Mouse (Mus musculus) ES-Bruce4 (cell line): Measurements from ENCODE around the gene Sh3tc1.

Source experiments
- CTCF ChIP-seq: IDR thresholded peaks from one replicate; pipeline ENCODE4 v1.8.1; 2011; ENCODE audit warnings: low read depth, low read length
- EP300 ChIP-seq: IDR thresholded peaks from 2 replicates; pipeline ENCODE4 v1.6.1; 2011; ENCODE audit warnings: low read depth, low read length; ENCODE audit not compliant: insufficient read depth
- POLR2A ChIP-seq: IDR thresholded peaks from one replicate; pipeline ENCODE4 v1.8.1; 2011; ENCODE audit warnings: low read length; ENCODE audit not compliant: insufficient read depth

GRCm38 (mm10) chr5:35722654-35723053 is 17.1 kb downstream of the Sh3tc1 start:
- TF ChIP-seq POLR2A (no peak), CTCF (no peak), EP300 (no peak)
